Mouse (Mus musculus) embryo, embryonic 11.5 days (tissue): ENCODE measurements around the gene Ppp1r1c.

ENCODE experiments used
- DNase-seq: peaks from one replicate; pipeline ENCODE4 v3.0.0-alpha.2; 2012; ENCODE audit warnings: low read depth, low spot score

Ppp1r1c gene

DNA sequence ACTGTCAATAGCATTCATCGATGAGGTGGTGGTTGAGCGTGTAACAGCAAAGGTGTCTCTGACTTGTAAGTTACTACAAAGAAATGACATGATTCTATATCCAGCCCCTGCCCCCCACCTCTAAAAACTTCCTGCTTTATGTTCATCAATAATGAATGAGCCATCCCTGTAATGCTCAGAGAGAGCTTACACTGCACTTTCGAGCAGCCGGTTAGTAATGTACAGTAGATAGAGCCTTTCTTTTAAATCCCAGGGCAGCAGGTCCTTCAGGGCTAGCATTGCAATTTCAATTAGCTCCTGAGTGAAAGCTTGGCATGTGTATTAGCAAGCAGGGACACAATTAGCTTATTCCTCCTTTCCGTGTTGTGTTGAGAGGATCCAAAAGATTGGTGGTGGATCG is at the start of gene Ppp1r1c:
Gene Ppp1r1c, plus strand, starts transcription at position 206 of the 400 bp plus-strand sequence.
- DNase-seq: no peak

DNA sequence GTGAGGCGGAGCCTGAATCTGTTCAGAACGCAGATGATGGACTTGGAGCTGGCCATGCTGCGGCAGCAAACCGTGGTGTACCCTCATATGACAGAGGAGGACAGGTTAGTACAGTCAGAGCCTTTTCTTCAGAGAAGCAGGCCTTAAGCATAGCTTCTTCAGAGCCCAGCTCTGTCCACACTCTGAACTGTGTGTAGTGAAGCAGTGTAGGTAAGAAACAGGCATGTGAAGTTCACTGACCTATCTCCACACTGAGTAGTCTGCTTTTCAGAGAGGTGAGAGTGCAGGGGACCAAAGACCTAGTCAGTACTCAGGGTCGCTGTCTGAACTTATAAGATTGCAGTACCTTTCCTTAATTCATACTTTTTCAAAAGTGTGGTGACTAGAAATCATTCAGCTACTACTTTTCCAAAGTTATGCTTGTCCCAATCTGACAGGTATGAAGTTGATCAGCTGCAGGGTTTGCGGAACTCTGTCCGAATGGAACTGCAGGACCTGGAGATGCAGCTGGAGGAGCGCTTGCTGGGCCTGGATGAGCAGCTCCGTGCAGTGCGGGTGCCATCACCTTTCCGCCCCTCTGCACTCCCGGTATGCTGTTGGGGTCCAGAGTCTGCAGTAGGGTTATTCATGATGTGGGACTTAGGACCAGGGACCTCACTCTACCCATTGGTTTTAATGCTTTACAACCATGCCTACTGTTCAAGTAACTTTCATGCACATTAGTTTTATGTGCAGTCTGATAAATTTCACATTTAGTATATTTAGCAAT is 47.0 kb upstream of the Ppp1r1c start:
- no peak for DNase-seq

DNA sequence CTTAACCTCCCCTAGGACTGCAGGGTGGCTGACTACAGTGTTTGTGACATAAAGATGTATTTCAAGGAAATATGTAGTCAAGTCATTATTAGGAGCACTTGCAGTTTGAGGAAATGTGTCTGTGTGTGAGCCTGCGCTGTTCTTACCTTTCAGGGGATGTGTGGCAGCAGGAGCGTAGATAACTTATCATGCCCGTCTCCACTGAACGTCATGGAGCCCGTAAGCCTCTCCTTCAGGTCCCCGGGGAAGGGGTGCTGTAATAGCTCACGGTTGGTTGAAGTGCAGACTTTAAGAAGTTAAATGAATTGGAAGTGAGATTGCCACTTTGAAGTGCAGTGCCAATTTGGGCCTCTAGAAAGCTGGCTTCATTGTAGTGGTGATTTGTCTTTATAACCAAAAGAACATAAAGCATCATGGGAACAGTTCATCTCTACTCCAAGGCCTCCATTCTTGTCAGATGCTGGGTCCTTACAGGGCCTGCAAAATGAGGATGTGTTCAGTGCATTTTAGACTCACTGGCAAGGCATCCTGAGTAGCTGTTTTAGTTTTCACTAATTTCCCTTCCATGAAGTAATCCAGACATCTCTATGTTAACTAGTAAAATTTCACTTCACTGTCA is 46.0 kb upstream of the Ppp1r1c start:
- no peak for DNase-seq

DNA sequence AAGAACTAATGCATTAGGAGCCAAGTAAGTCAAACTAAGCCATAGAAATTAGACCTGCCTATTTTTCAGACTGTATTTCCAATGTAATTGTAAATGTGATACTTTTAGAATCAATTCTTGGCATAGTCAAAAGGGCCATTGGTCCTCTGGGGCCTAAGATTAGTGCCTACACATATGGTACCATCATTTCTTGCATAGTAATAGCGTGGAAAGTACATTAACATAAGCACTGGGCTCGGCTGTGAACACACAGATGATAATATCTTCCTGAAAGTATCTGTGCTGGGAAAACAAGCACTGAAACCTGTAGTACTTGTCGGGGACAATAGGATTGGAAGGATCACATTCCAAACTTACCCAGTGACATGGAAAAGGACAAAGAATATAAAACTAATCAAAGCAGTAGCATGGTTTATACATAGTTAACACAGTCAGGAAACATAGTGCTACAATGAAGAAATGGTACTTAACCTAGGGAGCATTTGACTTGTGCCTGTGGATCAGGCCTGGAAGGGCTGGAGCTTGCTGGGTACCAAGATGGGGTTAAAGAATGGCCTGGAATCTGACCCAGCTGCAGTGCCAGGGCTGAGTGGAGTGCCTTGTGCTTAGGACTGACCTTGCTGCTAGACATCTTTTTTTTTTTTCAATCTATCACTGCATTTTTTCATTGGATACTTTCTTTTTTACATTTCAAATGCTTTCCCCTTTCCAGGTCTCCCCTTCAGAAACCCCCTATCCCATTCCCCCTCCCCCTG is 42.9 kb upstream of the Ppp1r1c start:
- no peak for DNase-seq

DNA sequence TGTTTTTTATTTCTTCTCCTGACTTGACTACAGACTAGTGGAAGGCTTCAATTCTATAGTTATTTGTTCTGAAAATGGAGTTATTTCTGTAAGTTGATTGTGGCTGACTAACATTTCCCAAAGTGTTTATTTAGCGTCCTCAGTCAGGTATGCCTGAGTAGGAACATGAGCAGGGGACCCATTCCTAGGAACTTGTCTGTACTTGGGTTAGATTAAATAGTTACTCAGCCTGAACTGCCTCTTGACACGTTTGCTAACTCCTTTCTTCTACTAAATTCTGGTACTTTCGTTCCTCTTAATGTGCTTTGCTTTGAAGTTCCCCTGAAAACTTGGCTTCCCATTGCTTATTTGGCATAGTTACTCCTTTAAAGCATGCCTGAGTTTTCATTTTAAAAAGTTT is 42.1 kb upstream of the Ppp1r1c start:
- DNase-seq: no peak

DNA sequence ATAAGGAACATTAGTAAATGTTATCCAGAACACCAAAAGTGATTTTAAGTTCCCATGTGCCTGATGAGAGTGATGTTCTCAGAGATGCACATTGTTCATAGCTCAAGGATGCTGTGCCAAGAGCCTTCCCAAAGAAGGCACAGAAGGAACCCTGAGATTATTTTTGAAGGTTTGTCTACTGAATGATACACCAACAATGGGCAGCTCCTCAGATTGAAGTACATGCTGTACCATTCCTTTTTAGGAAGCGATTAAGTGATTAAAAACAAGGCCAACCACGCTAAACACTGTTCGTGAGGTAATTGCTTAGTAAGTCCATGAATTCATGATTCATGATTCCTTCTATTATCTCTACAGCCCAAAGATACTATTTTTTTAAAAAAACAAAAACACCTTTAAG is 32.3 kb upstream of the Ppp1r1c start:
- DNase-seq: no peak

DNA sequence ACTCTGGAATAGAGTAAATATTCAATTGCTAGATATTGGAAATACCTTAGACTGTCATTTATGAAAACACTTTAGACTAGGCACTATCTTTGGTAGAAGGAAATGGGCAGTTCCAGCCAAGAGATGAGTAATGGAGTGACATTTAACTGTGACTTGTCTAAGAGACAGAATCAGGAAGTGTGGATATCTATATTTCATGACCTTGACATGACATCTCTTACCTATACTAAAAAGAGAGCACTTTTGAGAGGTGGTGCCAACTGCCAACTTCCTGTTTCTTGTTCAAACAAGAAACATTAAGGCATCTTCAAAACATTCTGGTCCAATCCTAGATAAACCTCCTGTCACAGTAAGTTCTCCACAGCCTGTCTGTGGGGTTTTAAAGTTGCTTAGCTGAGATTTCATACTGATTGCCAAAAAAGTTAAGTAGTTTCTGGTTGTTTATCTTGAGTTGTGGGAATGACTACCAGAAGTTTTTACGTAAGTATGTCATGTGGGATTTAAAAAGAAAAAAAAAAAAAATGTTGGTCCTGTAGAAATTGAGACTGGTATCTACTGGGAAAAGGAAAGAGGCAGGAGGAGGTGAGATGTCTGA is 29.8 kb upstream of the Ppp1r1c start:
- no peak for DNase-seq

DNA sequence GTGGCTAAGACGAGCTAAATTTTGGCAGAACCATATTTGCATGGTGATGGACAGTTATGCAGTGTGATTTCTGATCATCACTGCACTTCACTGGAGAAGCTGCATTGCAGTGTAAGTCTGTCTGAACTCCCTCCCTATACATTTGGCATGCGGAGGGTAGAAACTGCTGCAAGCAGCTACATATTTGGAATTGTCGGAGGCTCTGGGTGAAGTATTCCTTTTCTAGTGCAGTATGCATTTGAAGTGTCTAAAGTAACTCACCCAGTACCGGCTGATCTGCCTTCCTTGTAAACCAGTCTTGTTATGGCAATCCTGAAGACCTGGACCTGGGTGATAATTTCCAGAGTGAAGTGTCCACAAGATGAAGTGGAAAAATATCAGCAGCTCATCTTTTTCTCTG is 25.9 kb upstream of the Ppp1r1c start:
- no peak for DNase-seq

DNA sequence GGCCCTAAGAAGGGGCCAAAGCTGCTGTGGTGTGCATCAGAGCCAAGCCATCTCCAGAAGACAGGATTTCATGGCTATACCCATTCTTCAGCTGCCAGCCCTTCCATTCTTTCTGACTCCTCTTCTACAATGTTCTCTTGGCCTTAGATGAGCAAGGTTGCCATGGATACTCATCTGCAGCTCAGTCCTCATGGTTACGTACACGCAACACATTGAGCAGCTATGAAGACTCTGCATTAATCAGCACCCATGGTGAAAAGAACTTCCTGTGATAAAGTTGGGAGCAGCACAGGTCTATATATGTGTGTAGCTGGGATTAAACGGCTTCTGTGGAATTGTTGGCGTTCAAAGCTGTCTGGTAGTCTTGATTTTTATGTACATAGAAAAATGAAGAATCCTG is 24.3 kb upstream of the Ppp1r1c start:
- DNase-seq: no peak

DNA sequence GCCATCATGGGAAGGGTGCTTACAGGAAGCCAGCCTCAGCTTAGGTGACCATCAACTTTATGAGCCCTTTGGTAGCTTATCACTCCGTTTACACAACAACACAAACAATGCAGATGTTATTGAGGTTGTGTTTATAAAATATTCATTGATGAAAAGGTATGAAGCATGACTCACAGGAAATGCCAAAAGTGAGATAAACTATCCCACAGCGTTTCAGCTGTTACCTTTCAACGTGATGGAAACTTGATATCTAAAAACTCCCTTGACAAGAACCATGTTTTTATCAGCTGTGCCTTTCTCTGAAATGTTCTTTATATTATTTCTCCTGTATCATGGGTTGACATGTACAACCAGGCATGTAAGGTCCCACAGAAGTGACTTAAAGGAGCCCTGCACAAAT is 16.7 kb upstream of the Ppp1r1c start:
- no peak for DNase-seq

DNA sequence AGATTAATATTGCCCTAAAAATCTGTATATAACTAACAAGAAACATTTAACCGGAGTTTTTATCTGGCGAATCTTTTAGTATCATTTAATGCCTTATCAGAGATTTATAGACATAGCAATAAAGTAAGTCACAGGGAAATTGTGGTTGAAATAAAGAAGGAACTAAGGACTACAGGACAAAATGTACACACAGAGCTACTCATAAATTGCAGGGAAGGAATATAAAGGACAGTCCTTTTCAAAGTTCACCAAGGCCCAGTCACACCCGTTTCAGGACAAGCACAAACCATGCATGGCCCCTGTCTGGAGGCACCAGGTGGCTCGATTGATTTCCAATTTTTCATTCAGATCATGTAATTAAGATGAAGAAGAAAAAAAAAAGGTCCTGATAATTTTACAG is 12.4 kb upstream of the Ppp1r1c start:
- no peak for DNase-seq

DNA sequence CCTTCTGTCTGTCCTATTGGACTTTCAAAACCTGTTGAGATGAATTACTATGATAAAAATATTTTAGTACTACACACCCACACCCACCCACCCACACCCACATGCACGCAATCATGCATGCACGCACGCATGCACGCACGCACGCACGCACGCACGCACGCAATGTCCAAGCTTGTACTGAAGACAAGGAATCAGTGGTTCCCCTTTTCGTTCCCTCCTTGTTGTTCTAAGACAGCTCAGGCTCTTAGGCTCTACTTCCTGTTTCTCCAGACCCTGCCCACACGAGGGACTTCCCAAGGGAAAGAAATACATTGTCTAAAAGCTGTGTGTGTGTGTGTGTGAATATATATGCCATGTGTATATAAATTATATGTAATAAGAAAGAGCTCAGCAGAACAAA is 11.6 kb upstream of the Ppp1r1c start:
- no peak for DNase-seq

DNA sequence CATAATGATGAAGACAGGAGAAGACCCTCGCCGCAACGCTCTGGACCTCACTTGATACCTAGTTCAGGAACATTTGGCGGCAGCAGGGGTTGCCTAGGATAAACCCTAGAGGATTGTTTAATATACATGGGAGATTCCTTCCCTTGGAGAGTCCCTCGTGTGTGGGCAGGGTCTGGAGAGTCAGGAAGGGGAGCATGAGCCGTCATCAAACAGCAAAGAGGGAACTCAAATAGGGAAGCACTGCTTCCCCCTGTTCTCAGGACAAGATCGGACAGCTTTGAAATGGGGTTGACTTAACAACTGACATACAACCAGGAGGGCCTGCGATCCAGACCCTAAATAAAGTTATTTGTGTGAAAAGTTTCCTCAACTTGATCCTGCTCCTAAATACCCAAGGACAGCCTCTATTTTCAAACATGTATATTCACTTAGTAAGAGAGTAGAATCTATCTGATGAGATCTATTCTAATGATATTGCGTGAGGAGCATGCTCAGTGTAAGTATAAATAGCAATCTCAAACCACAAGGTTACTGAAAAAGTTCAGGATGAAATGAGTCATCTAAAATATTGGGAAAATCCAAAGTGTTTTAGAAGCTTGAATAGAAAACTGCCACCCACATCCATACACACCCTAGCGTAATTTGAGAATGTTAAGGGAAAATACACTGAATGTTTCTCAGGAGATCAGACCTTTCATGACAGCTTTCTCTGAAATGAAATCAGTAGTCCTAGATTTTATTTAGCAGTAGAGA is 10.9 kb upstream of the Ppp1r1c start:
- DNase-seq: no peak

DNA sequence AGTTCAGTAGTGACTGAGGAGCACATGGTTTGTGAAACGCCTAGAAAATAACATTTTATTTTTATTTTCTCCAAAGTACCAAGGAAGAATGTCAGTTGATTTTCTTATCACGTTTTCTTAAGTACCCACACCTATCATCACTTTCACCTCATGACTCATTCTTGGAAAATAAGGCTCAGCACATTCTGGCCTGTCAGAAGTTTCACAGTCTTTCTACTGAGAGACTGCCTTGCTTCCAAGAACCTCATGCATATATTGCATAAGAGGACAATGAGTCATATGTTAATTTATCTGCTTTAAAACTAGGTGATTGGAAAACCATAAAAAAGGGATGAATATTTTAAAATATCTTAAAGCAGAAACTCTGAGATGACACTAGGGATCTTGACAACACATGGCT is 9.4 kb upstream of the Ppp1r1c start:
- no peak for DNase-seq

DNA sequence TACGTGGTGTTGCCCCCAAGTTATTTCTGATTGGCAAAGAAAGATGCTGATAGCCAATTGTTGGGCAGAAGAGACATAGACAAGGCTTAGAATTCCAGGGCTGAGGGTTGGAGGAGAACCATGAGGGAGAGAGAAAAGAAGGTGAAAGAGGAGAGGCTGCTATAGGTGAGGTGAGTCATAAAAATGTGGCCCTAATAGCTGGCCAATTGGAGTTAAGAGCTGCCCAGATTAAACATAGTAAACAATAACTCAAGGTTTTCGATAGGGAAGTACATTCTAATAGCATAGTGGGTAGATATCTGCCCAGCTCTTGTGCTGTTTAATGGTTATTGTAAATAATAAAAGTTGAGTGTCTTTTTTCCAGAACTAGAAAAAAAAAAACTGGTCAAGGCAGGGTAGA is 2.8 kb upstream of the Ppp1r1c start:
- DNase-seq: no peak

DNA sequence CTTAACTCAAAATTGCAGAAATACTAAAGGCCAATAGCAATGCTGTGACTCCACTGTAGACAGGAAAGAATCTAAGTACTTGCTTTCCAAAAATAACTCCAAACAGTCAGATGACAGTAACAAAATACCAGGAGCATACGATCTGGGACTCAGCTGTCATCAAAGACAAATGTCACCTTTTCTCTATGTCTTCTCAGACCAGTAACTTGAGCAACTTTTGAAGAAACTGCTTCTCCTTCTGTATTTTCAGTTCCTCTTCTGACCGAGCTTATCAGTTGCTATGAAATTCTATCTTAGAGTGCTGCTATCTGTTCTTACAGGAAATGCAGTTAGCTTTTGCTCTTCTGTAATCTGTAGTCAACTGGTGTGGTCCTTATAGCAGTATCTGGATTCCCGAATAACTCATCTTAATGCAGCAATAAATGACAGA is 6.1 kb downstream of the Ppp1r1c start:
- no peak for DNase-seq

DNA sequence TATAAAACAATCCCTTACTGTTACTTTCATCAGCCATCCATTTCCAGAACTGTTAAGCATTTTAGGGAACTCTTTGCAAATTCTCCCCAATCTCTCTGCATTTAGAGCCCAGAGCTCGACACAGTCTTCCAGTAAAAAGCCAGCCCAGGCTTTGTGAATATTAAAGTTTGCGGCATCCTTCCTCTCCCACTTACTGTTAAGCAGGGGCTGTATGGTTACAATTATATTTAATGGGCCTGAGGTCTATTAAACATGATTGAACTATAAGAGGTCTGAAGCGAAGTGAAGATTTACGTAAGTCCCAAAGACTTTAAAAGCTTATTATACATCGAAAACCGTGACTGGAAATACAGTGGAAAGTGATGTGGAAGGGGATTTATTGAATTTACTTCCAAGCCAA is 7.2 kb downstream of the Ppp1r1c start:
- no peak for DNase-seq

DNA sequence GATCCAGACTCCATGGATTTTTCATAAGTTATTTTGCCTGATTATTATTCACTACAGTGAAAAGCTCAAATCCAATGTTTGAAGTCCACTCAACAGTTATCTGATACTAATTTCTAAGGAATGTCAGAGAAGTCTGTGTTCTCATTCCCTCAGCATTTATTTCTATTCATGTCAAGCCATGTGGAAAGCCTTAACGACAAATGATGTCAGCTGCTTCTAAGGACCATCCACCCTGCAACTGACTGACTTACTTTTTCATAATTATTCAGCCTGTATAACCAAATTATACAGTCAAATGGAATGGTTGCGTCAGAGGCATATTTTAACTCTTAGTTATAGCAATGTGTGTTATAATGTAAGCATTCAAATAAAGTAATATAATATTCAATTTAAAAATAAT is 8.3 kb downstream of the Ppp1r1c start:
- no peak for DNase-seq

DNA sequence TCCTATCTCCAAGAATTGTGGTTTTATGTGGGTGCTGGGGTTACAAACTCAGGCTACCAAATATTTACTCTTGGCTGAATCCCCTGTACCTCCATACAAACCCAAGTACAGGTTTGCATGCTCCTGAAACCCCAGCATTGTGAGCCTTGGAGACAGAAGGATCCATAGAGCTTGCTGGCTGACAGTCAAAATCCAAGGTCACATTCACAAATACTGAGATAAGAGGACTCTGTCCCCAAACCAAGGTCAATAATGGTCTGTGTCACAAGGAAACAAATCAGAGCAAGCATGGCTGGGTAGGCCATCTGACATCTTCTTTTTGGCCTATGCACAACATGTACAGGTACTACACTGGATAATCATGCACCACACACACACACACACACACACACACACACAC is 10.3 kb downstream of the Ppp1r1c start:
- DNase-seq: no peak

DNA sequence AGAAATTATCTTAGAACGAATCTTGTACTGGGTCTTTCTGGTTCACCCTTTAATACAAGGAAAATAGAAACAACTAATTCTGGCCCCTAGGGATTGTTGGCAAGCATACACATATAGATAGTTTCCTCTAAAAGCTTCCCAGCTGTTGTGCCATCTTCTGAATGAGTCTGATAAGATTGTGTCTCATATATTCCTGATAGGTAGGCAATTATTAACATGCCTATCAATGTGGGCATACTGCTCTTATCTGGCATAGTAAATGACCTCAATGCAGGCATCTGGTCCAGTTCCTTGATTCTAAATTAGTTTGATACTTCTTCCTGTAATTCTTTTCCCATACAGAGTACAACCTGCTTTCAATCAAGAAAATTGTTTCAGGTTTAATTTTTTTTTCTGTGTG is 14.8 kb downstream of the Ppp1r1c start:
- DNase-seq: no peak

DNA sequence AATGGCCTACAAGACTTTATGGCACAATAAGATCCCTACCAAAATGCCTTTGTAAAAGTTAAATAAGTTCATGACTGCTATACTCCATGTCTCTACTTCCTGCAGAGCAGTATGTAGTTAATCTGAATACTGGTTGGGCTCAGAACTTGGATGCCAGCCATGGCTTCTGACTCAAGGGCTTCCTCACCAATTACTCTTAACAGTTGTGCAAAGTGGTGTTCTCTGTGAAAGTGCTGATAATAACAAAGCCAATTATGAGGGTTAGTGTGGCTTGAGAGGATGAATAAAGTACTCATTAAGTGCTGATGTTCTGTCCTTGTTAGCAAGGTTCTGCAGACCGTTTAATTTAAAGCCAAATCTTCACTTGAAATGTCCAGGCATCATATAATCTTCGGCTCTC is 31.4 kb downstream of the Ppp1r1c start:
- DNase-seq: no peak

DNA sequence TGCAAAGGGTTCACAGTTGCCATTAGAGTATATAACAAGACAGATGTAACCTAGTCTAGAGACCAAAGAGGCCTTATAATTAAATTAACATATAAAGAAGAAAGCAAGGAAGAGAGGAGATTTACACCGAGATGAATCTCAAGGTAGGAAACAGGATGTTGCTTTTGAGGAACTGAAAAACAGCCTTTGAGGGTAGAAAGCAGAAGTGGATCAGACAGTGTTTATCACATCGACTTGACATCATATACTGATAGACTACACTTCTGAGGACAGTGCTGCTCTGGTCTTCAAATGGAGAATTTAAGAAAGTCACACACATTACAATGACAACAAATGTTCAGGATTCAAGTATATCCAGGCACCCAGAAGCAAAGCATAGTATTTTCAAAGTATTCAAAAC is 34.4 kb downstream of the Ppp1r1c start:
- DNase-seq: no peak
